Mouse (Mus musculus): ENCODE results near the gene Vmn1r123. TPM values are rescaled to one million over a fixed set of nuclear protein-coding genes. Genes with fewer than 3 reads are reported as not detected.
"Not testable (repeated sequence)": the region's sequence is repeated elsewhere in the genome, so short reads cannot be mapped to it uniquely, and the experiment has no call there.

Vmn1r123 gene
- not detected in 2 replicates for polyA plus RNA-seq (2015; fragmentation: Nextera tagmentation; extraction: Ambion mirVana)

DNA sequence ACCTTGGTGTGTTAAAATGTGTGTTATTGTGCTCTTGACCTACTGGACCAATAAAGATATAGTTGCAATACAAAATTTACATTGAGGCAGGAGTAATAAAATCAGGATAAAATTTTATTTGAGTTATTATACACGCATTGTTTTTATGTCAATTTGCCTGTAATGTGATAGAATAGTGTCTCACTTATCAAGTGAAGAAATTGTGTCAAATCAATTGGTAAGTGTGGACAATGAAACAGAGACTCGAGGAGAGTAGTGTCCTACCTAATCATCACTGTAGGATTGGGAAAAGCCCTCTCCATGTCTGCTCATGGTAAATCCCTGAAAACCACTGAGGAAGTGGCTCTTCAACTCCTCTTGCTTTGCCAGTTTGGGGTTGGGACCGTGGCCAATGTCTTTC is at the start of gene Vmn1r123:
TSS of gene Vmn1r123 (plus strand) at position 301 of the 400 bp plus-strand sequence.
- not testable (repeated sequence) for H3K9ac ChIP-seq; H3K4me3 ChIP-seq; H3K27ac ChIP-seq; H3K9me3 ChIP-seq; H3K4me2 ChIP-seq; H3K36me3 ChIP-seq; H3K4me1 ChIP-seq; H3K27me3 ChIP-seq; ATAC-seq (ENCODE audit: borderline replicate concordance, extremely low read depth, low FRiP score, low TSS enrichment)
- WGBS = 13% methylated on average over 1 of the region's 3 CpGs

DNA sequence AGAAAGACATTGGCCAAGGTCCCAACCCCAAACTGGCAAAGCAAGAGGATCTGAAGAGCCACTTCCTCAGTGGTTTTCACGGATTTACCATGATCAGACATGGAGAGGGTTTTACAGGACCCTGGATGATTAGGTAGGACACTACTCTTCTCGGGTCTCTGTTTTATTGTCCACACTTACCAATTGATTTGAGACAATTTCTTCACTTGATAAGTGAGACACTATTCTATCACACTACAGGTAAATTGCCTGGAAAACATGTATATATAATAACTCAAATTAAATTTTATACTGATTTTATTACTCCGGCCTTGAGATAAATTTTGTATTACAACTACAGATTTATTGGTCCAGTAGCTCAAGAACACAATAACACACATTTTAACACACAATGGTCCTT is 28.0 kb upstream of the Vmn1r123 start, which contains the start of gene Vmn1r122:
TSS of gene Vmn1r122 (minus strand) at position 101 of the 400 bp plus-strand sequence.
- not testable (repeated sequence) for H3K27ac ChIP-seq; H3K4me1 ChIP-seq; ATAC-seq (ENCODE audit: borderline replicate concordance, extremely low read depth, low FRiP score, low TSS enrichment); H3K4me3 ChIP-seq; H3K4me2 ChIP-seq; H3K9me3 ChIP-seq; H3K36me3 ChIP-seq; H3K27me3 ChIP-seq; H3K9ac ChIP-seq
- 60% methylated on average over 3 of the region's 3 CpGs for WGBS

DNA sequence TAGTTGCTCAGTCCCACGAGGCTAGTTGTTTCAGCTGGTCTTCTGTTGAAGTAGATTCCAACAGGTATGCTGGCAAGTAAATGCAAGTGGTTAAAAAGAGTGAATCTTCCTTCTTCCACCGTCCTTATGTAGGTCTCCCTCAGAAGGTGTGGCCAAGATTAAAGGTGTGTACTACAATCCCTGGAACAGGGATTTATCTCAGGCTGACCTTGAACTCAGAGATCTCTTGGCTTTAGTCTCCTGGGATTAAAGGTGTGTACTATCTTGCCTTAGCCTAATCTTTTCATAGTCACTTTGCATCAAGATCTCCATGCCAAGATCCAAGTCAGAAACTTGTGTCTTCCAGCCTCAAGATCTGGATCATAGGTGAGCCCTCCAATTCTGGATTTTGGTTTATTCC is 28.3 kb downstream of the Vmn1r123 start, which contains the start of gene Gm5157:
TSS of gene Gm5157 (minus strand) at position 101 of the 400 bp plus-strand sequence.
- ATAC-seq (ENCODE audit: borderline replicate concordance, extremely low read depth, low FRiP score, low TSS enrichment) = not testable (repeated sequence)
- 44% methylated on average over 1 of the region's 2 CpGs for WGBS

More for the DNA sequence above, 28.3 kb downstream of the Vmn1r123 start, which contains the start of gene Gm5157:
- H3K27ac ChIP-seq, H3K4me1 ChIP-seq, H3K36me3 ChIP-seq, H3K4me2 ChIP-seq, H3K27me3 ChIP-seq, H3K9ac ChIP-seq, H3K9me3 ChIP-seq, H3K4me3 ChIP-seq: not testable (repeated sequence)

Other genes with a start within 250 kb of the Vmn1r123 start
- not detected in 2 replicates for gene Vmn1r118, start 249.8 kb upstream of the Vmn1r123 start, polyA plus RNA-seq (2015; fragmentation: Nextera tagmentation; extraction: Ambion mirVana)
- gene Vmn1r119, start 149.7 kb upstream of the Vmn1r123 start, polyA plus RNA-seq (2015; fragmentation: Nextera tagmentation; extraction: Ambion mirVana) = not detected in 2 replicates
- gene Vmn1r120, start 108.4 kb upstream of the Vmn1r123 start, polyA plus RNA-seq (2015; fragmentation: Nextera tagmentation; extraction: Ambion mirVana) = not detected in 2 replicates
- not detected in 2 replicates for gene Vmn1r121, start 63.7 kb upstream of the Vmn1r123 start, polyA plus RNA-seq (2015; fragmentation: Nextera tagmentation; extraction: Ambion mirVana)
- not detected in 2 replicates for gene Vmn1r122, start 28.1 kb upstream of the Vmn1r123 start, polyA plus RNA-seq (2015; fragmentation: Nextera tagmentation; extraction: Ambion mirVana)
- gene Gm5157, start 28.2 kb downstream of the Vmn1r123 start, polyA plus RNA-seq (2015; fragmentation: Nextera tagmentation; extraction: Ambion mirVana) = not detected in 2 replicates
- not detected in 2 replicates for gene Vmn1r124, start 98.4 kb downstream of the Vmn1r123 start, polyA plus RNA-seq (2015; fragmentation: Nextera tagmentation; extraction: Ambion mirVana)
- gene Vmn1r125, start 110.0 kb downstream of the Vmn1r123 start, polyA plus RNA-seq (2015; fragmentation: Nextera tagmentation; extraction: Ambion mirVana) = not detected in 2 replicates
- gene Vmn1r126, start 139.3 kb downstream of the Vmn1r123 start, polyA plus RNA-seq (2015; fragmentation: Nextera tagmentation; extraction: Ambion mirVana) = not detected in 2 replicates
- not detected in 2 replicates for gene Vmn1r127, start 157.7 kb downstream of the Vmn1r123 start, polyA plus RNA-seq (2015; fragmentation: Nextera tagmentation; extraction: Ambion mirVana)
- gene Vmn1r128, start 187.2 kb downstream of the Vmn1r123 start, polyA plus RNA-seq (2015; fragmentation: Nextera tagmentation; extraction: Ambion mirVana) = not detected in 2 replicates
- gene Vmn1r129, start 199.1 kb downstream of the Vmn1r123 start, polyA plus RNA-seq (2015; fragmentation: Nextera tagmentation; extraction: Ambion mirVana) = not detected in 2 replicates

All from lung, embryonic 15.5 days (tissue).